Mouse (Mus musculus) neural tube, embryonic 14.5 days (tissue): ENCODE data around the gene Bcan. TPM values are rescaled to one million over a fixed set of nuclear protein-coding genes. Genes with fewer than 3 reads are reported as not detected.
A peak's percentile ranks its signal among the peaks of the same experiment; 100 is the strongest.

Source experiments
- ATAC-seq: fragments of 200-750 bp; cut with Nextera tagmentation; 2 replicates; pipeline ENCODE4 v1.8.0; 2017; ENCODE audit warnings: low read depth, mild to moderate bottlenecking, moderate TSS enrichment, moderate library complexity
- H3K27ac ChIP-seq: fragments of 300-500 bp; sonication (generic); 2 replicates; pipeline ENCODE4 v1.5.1; 2014; ENCODE audit warnings: low read depth, mild to moderate bottlenecking, control low read depth, low read length, moderate library complexity, mixed read lengths
- H3K27me3 ChIP-seq: fragments of 300-500 bp; sonication (generic); 2 replicates; pipeline ENCODE4 v1.6.1; 2014; ENCODE audit warnings: low read length; ENCODE audit not compliant: control insufficient read depth, insufficient read depth
- H3K36me3 ChIP-seq: fragments of 300-500 bp; sonication (generic); 2 replicates; pipeline ENCODE4 v1.6.1; 2014; ENCODE audit warnings: low read length, mixed read lengths; ENCODE audit not compliant: control insufficient read depth, insufficient read depth
- H3K4me1 ChIP-seq: fragments of 300-500 bp; sonication (generic); 2 replicates; pipeline ENCODE4 v1.6.1; 2014; ENCODE audit warnings: low read length; ENCODE audit not compliant: control insufficient read depth, insufficient read depth
- H3K4me2 ChIP-seq: fragments of 300-500 bp; sonication (generic); 2 replicates; pipeline ENCODE4 v1.6.1; 2014; ENCODE audit warnings: mild to moderate bottlenecking, low read depth, low read length, control low read depth
- H3K4me3 ChIP-seq: fragments of 300-500 bp; sonication (generic); 2 replicates; pipeline ENCODE4 v1.5.1; 2014; ENCODE audit warnings: low read depth, low read length, control low read depth, mixed read lengths
- H3K9ac ChIP-seq: fragments of 300-500 bp; sonication (generic); replicated peaks from 2 replicates; pipeline ENCODE4 v1.6.1; 2014; ENCODE audit warnings: low read depth, mild to moderate bottlenecking, control low read depth, low read length, mixed read lengths
- H3K9me3 ChIP-seq: fragments of 300-500 bp; sonication (generic); 2 replicates; pipeline ENCODE4 v1.6.1; 2016; ENCODE audit warnings: low read length; ENCODE audit not compliant: control insufficient read depth
- WGBS: fragments of 180-500 bp; shearing (Covaris S2); extraction: QIAGEN DNeasy Blood & Tissue Kit; methylation state at CpG from one replicate; pipeline ENCODE4 v1.1.7; 2014; 5-methylcytosine and 5-hydroxymethylcytosine counted together
- polyA plus RNA-seq: library from polyadenylated mRNA; unstranded; fragments of >200 nt; fragmentation: Nextera tagmentation; extraction: Ambion mirVana; gene quantifications from 2 replicates; pipeline ENCODE4 v1.2.1, GENCODE M21; 2014

Bcan gene
- polyA plus RNA-seq, 1 experiment from 2014 or later, result 107 TPM

- H3K4me2 ChIP-seq, result peak overlapping the region; percentile 93
- no peaks in the 10 kb centered on the region for H3K9me3 ChIP-seq
- H3K9ac ChIP-seq, result peak overlapping the region; percentile 54
- peaks cover 53% of the 10 kb centered on the region for H3K27me3 ChIP-seq
- H3K27ac ChIP-seq, result no peak overlapping the region
- peaks cover 7% of the 10 kb centered on the region; the same call in 1 of the 2 replicates for H3K4me1 ChIP-seq
- ATAC-seq, result peak; percentile 80
- under 1% methylated on average over 81 of the region's 81 CpGs for WGBS
- peak overlapping the region; percentile 51 for H3K4me3 ChIP-seq
- H3K36me3 ChIP-seq, result no peaks in the 10 kb centered on the region
Measured at GRCm38 (mm10) chr3:88023192-88024074, 23.4 kb upstream of the Bcan start.

- Histone ChIP-seq H3K27me3 (peaks cover 53% of the 10 kb centered on the region), H3K9me3 (no peaks in the 10 kb centered on the region), H3K36me3 (no peaks in the 10 kb centered on the region), H3K9ac (peak overlapping the region; percentile 54), H3K4me2 (peak overlapping the region; percentile 93), H3K4me1 (peaks cover 7% of the 10 kb centered on the region; the same call in 1 of the 2 replicates), H3K4me3 (peak overlapping the region; percentile 51), H3K27ac (no peak overlapping the region)
- ATAC-seq, result peak; percentile 84
- WGBS, result 1% methylated on average over 66 of the region's 66 CpGs
Measured at GRCm38 (mm10) chr3:88022322-88023191, 22.5 kb upstream of the Bcan start.

GRCm38 (mm10) chr3:88010634-88011265, 10.7 kb upstream of the Bcan start:
- Histone ChIP-seq H3K27ac (no peak overlapping the region), H3K4me3 (no peak overlapping the region), H3K9ac (no peak overlapping the region), H3K27me3 (no peaks in the 10 kb centered on the region), H3K36me3 (no peaks in the 10 kb centered on the region), H3K4me2 (no peak overlapping the region), H3K4me1 (no peaks in the 10 kb centered on the region), H3K9me3 (no peaks in the 10 kb centered on the region)
- no peak for ATAC-seq
- 10% methylated on average over 6 of the region's 6 CpGs for WGBS

- Histone ChIP-seq H3K9ac (no peak overlapping the region), H3K4me2 (no peak overlapping the region), H3K4me3 (no peak overlapping the region), H3K4me1 (0 out of 2 replicates have a peak, but pooled peaks cover 5% of the 10 kb centered on the region), H3K36me3 (no peaks in the 10 kb centered on the region), H3K9me3 (no peaks in the 10 kb centered on the region), H3K27me3 (peaks cover 16% of the 10 kb centered on the region), H3K27ac (no peak overlapping the region)
- WGBS, result 81% methylated on average over 18 of the region's 18 CpGs
- no peak for ATAC-seq
Measured at GRCm38 (mm10) chr3:88005822-88006786, 6.1 kb upstream of the Bcan start.

GRCm38 (mm10) chr3:88002291-88002976, 2.4 kb upstream of the Bcan start:
- peaks cover 48% of the 10 kb centered on the region for H3K27me3 ChIP-seq

GRCm38 (mm10) chr3:88000816-88001595, 976 bp upstream of the Bcan start:
- Histone ChIP-seq H3K4me1 (peaks cover 25% of the 10 kb centered on the region), H3K4me3 (peak overlapping the region; percentile 36; the same call in 1 of the 2 replicates), H3K4me2 (peak overlapping the region; percentile 67; the same call in 1 of the 2 replicates), H3K27ac (no peak overlapping the region), H3K36me3 (no peaks in the 10 kb centered on the region), H3K9me3 (no peaks in the 10 kb centered on the region), H3K9ac (no peak overlapping the region), H3K27me3 (peaks cover 61% of the 10 kb centered on the region)
- 22% methylated on average over 8 of the region's 11 CpGs for WGBS
- no peak for ATAC-seq

More at GRCm38 (mm10) chr3:88002291-88002976, 2.4 kb upstream of the Bcan start:
- WGBS, result 4% methylated on average over 17 of the region's 17 CpGs
- Histone ChIP-seq H3K4me1 (peaks cover 16% of the 10 kb centered on the region), H3K27ac (no peak overlapping the region), H3K9ac (no peak overlapping the region), H3K36me3 (no peaks in the 10 kb centered on the region), H3K9me3 (no peaks in the 10 kb centered on the region), H3K4me2 (0 out of 2 replicates have a peak overlapping the region, but pooled peaks have one; percentile 6), H3K4me3 (no peak overlapping the region)
- ATAC-seq, result peak; percentile 39; the same call in 1 of the 2 replicates

DNA sequence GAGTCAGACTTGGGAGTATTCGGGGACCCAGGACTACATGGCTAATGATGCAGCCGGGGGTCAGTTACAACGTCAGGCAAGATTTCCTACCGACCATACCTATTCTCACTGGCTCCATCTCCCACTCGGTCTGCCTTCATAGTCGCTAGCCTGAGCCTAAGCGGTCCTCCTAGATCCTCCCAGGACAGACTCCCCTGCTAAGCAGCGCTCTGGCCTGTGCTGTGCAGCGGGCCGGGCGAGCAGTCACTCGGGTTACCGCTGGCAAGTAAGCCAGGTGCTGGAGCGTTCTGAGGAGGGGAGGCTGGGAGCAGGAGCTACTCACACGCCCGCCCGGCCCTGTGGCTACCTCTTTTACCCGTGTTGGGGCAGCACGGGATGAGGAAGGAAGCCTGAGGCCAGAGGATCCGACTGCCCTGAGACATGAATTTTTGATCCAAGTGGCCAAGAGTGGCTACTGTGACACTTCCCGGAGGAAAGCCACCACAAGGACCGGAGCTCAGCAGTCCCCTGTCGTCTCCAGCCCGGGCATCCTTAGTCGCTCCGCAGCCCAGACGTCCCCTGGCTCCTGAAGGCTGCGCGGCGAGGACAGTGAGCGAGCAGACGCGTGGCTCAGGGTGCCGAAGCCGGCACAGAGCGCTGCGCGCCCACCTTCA, 661 bp downstream of the Bcan start:
- 0 out of 2 replicates have a peak, but pooled peaks have one; percentile 2 for ATAC-seq
- Histone ChIP-seq H3K27ac (peak overlapping the region; percentile 48), H3K4me2 (peak overlapping the region; percentile 67), H3K36me3 (no peaks in the 10 kb centered on the region), H3K9ac (peak overlapping the region; percentile 49), H3K9me3 (no peaks in the 10 kb centered on the region), H3K27me3 (peaks cover 75% of the 10 kb centered on the region), H3K4me1 (peaks cover 25% of the 10 kb centered on the region), H3K4me3 (peak overlapping the region; percentile 36)
- WGBS, result 1% methylated on average over 38 of the region's 38 CpGs
